Mouse (Mus musculus): ENCODE data around the gene Zzef1. TPM values are rescaled to one million over a fixed set of nuclear protein-coding genes. Genes with fewer than 3 reads are reported as not detected.

Gene Zzef1
- total and polyA plus RNA-seq, 3 experiments: 10.5 to 20.8 (median 16.8) TPM

DNA sequence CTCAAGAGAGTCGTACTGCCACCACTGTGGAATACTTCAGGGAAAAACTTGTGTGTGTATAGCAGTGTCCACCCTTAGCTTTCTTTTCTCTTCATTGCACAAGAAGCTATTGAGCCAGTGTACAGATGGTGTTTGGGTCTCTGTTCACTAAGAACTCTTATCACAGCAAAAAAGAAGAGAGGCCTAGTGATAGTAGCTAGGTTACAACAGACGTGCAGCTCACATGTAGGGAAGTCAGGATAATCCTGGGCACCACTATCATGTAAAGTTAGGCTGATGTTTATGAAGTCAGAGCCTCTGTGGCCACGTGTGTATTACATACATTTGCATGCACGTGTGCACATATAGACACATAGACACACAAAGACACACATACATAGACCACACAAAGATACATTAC lies 55.2 kb downstream of the Zzef1 start:
- Histone ChIP-seq H3K4me2 (ENCODE audit: insufficient read depth, low read depth, poor library complexity, severe bottlenecking) (no peak overlapping the region), H3K4me1 (ENCODE audit: control insufficient read depth in 1 of 2, insufficient read depth in 2 of 2) (no peaks in the 10 kb centered on the region), H3K27ac (ENCODE audit: insufficient read depth, low read depth) (no peak overlapping the region), H3K79me2 (replicated peaks; ENCODE audit: control insufficient read depth, extremely low read depth, insufficient read depth, poor library complexity, severe bottlenecking) (no peaks in the 10 kb centered on the region), H3K27me3 (replicated peaks) (no peaks in the 10 kb centered on the region), H3K36me3 (replicated peaks in 1 of 2; ENCODE audit: control insufficient read depth in 1 of 2, insufficient read depth in 1 of 2, low read length in 1 of 2) (peaks cover 64 to 89% of the 10 kb centered on the region in 2 experiments), H3K9me3 (replicated peaks; ENCODE audit: low read length) (no peaks in the 10 kb centered on the region), H3K4me3 (replicated peaks in 1 of 3; ENCODE audit: low read depth in 2 of 3, low read length in 2 of 3, poor library complexity in 1 of 3) (no peak overlapping the region), H3K9ac (ENCODE audit: insufficient read depth, low read depth) (no peak overlapping the region)
- in situ Hi-C loops (cut with MboI; ENCODE audit: low pct_ligation_motif_present, low pct_unique_long_range_greater_than_20kb, low sequenced_read_pairs) (no loop called here), dilution Hi-C loops (cut with MboI; ENCODE audit: extremely low pct_ligation_motif_present, extremely low pct_unique_long_range_greater_than_20kb, low sequenced_read_pairs) (no loop called here)
- no peak for TF ChIP-seq ZKSCAN1 (IDR thresholded peaks at IDR 0.05; ENCODE audit: borderline replicate concordance, low read depth, low read length)
- TF ChIP-seq HCFC1 (IDR thresholded peaks at IDR 0.05; ENCODE audit: low read depth, low read length): no peak
- no peak for TF ChIP-seq JUN (IDR thresholded peaks at IDR 0.05; ENCODE audit: insufficient read depth, low read depth, low read length)
- no peak for TF ChIP-seq MAX (IDR thresholded peaks at IDR 0.05; ENCODE audit: low read length)
- no peak for TF ChIP-seq UBTF (IDR thresholded peaks at IDR 0.05; ENCODE audit: low read depth, low read length)
- TF ChIP-seq ELF1 (IDR thresholded peaks at IDR 0.05; ENCODE audit: low read depth, low read length): no peak
- no peak for TF ChIP-seq ETS1 (conservative IDR thresholded peaks at IDR 0.05; ENCODE audit: low read depth, low read length)
- TF ChIP-seq JUND (conservative IDR thresholded peaks at IDR 0.05; ENCODE audit: low read depth, low read length): no peak
- no peak for TF ChIP-seq MYC (IDR thresholded peaks at IDR 0.05; ENCODE audit: low read depth, low read length)
- no peak for TF ChIP-seq ZMIZ1 (IDR thresholded peaks at IDR 0.05; ENCODE audit: low read depth, low read length)
- TF ChIP-seq POLR2A (IDR thresholded peaks at IDR 0.05; ENCODE audit: low read depth, low read length): no peak
- no peak for TF ChIP-seq RAD21 (IDR thresholded peaks at IDR 0.05; ENCODE audit: low read depth, low read length)
- no peak for TF ChIP-seq MXI1 (IDR thresholded peaks at IDR 0.05; ENCODE audit: low read depth, low read length)
- TF ChIP-seq NRF1 (IDR thresholded peaks at IDR 0.05; ENCODE audit: low read depth, low read length): no peak
- TF ChIP-seq SIN3A (IDR thresholded peaks at IDR 0.05; ENCODE audit: low read length): no peak
- TF ChIP-seq NELFE (IDR thresholded peaks at IDR 0.05; ENCODE audit: low read depth, low read length): no peak
- DNase-seq (ENCODE audit: extremely low read depth): no peak

DNA sequence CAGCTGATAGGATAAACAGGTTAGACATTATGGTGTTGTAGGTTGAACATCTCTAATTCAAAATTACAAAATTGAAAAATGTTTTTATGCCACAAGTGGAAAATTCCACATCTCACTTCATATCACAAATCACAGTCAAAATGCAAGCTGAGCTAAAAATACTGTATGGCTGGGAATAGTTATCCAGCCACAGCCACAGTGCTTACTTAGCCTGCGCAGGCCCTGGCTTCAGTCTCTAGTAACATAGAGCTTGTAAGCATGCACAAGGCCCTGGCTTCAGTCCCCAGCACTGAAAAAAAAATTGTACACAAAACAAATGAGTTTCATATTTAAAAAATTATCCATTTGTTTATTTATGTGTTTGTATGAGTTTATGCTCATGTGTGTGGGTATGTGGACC lies 56.1 kb downstream of the Zzef1 start:
- H3K9me3 ChIP-seq (replicated peaks; ENCODE audit: low read length): no peaks in the 10 kb centered on the region
- no peak overlapping the region for H3K4me3 ChIP-seq (replicated peaks in 1 of 3; ENCODE audit: low read depth in 2 of 3, low read length in 2 of 3, poor library complexity in 1 of 3)
- in situ Hi-C loops (cut with MboI; ENCODE audit: low pct_ligation_motif_present, low pct_unique_long_range_greater_than_20kb, low sequenced_read_pairs): no loop called here
- H3K27me3 ChIP-seq (replicated peaks): no peaks in the 10 kb centered on the region
- H3K79me2 ChIP-seq (replicated peaks; ENCODE audit: control insufficient read depth, extremely low read depth, insufficient read depth, poor library complexity, severe bottlenecking): no peaks in the 10 kb centered on the region
- H3K4me1 ChIP-seq (ENCODE audit: control insufficient read depth in 1 of 2, insufficient read depth in 2 of 2): no peaks in the 10 kb centered on the region
- no peak overlapping the region for H3K4me2 ChIP-seq (ENCODE audit: insufficient read depth, low read depth, poor library complexity, severe bottlenecking)
- dilution Hi-C loops (cut with MboI; ENCODE audit: extremely low pct_ligation_motif_present, extremely low pct_unique_long_range_greater_than_20kb, low sequenced_read_pairs): no loop called here
- no peak overlapping the region for H3K27ac ChIP-seq (ENCODE audit: insufficient read depth, low read depth)
- no peak for TF ChIP-seq RAD21 (IDR thresholded peaks at IDR 0.05; ENCODE audit: low read depth, low read length)
- no peak for TF ChIP-seq USF1 (IDR thresholded peaks at IDR 0.05; ENCODE audit: low read depth, low read length)
- no peak for TF ChIP-seq IRF4 (IDR thresholded peaks at IDR 0.05; ENCODE audit: low read depth, low read length)
- TF ChIP-seq MAZ (IDR thresholded peaks at IDR 0.05; ENCODE audit: low read depth, low read length): no peak
- no peak for TF ChIP-seq ZMIZ1 (IDR thresholded peaks at IDR 0.05; ENCODE audit: low read depth, low read length)
- no peak for TF ChIP-seq TBP (conservative IDR thresholded peaks at IDR 0.05; ENCODE audit: low read depth, low read length)
- TF ChIP-seq CHD1 (IDR thresholded peaks at IDR 0.05; ENCODE audit: low read depth, low read length): no peak
- TF ChIP-seq ZKSCAN1 (IDR thresholded peaks at IDR 0.05; ENCODE audit: borderline replicate concordance, low read depth, low read length): no peak
- no peak for TF ChIP-seq UBTF (IDR thresholded peaks at IDR 0.05; ENCODE audit: low read depth, low read length)
- no peak for TF ChIP-seq NELFE (IDR thresholded peaks at IDR 0.05; ENCODE audit: low read depth, low read length)
- H3K9ac ChIP-seq (ENCODE audit: insufficient read depth, low read depth): no peak overlapping the region
- no peak for DNase-seq (ENCODE audit: extremely low read depth)
- peaks cover 70 to 89% of the 10 kb centered on the region in 2 experiments for H3K36me3 ChIP-seq (replicated peaks in 1 of 2; ENCODE audit: control insufficient read depth in 1 of 2, insufficient read depth in 1 of 2, low read length in 1 of 2)

Data from CH12.LX (cell line).